Mouse (Mus musculus): ENCODE results near the gene Nfasc. TPM values are rescaled to one million over a fixed set of nuclear protein-coding genes. Genes with fewer than 3 reads are reported as not detected.

Gene Nfasc
- polyA plus RNA-seq (2012; rRNA removed) = 0.35 and 0.40 TPM in 2 replicates

GRCm38 (mm10) chr1:132741175-132741997 is at the start of gene Nfasc:
Gene Nfasc, minus strand, starts transcription at chr1:132741797.

GRCm38 (mm10) chr1:132542762-132543306 is 198.8 kb downstream of the Nfasc start, which contains the start of gene Cntn2:
Gene Cntn2, minus strand, starts transcription at chr1:132543256.

Other genes starting within 250 kb of the Nfasc start
- gene Tmem81, start 235.6 kb downstream of the Nfasc start, polyA plus RNA-seq (2012; rRNA removed) = 1.2 and 1.8 TPM in 2 replicates
- gene Cntn2, start 198.5 kb downstream of the Nfasc start, polyA plus RNA-seq (2012; rRNA removed) = 1.3 and 2.0 TPM in 2 replicates
- 21.8 and 22.7 TPM in 2 replicates for gene Lrrn2, start 138.5 kb upstream of the Nfasc start, polyA plus RNA-seq (2012; rRNA removed)

Data from ovary, adult 2 months (tissue).